Mouse (Mus musculus) thymus, adult 2 months (tissue): ENCODE data around the gene Ubn1.

ENCODE experiments used
- CTCF ChIP-seq: fragments of 200-500 bp; IDR thresholded peaks from 2 replicates; pipeline ENCODE4 v1.5.1; 2012; ENCODE audit warnings: mild to moderate bottlenecking, control low read depth, low read length, moderate library complexity, borderline replicate concordance; ENCODE audit not compliant: control insufficient read depth, poor library complexity, insufficient read depth; ENCODE audit errors: extremely low read depth
- POLR2A ChIP-seq: fragments of 200-500 bp; IDR thresholded peaks from 2 replicates; pipeline ENCODE4 v1.6.1; 2012; ENCODE audit warnings: mild to moderate bottlenecking, low read length, control low read depth, moderate library complexity; ENCODE audit not compliant: control insufficient read depth, poor library complexity, insufficient read depth; ENCODE audit errors: extremely low read depth

DNA sequence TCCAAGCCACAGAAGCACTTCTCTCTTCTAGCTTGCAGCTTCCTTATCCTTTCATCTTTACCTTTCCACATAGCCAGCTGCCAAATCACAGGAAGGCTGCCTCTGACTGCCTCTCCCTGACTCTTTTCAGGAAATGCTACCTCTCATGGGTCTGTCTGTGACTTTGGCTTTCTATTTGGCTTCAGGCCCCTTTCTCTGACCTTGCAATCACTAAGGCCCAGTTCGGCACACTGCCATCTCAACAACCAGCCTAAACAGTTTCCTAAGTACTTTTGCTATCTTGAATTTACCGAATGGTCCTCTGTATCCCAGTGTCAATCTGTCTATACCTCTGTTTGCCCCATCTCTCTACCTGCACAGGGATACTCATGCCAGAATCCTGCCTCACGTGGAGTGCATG is 14.3 kb upstream of the Ubn1 start:
- no peak for TF ChIP-seq CTCF
- TF ChIP-seq POLR2A, result no peak
